Mouse (Mus musculus): Measurements from ENCODE around the gene Vopp1. TPM values are rescaled to one million over a fixed set of nuclear protein-coding genes. Genes with fewer than 3 reads are reported as not detected.
A peak's percentile ranks its signal among the peaks of the same experiment; 100 is the strongest.

Vopp1 gene
- total and polyA plus RNA-seq, 3 experiments: 0.10 TPM; not detected in 2

- H3K4me1 ChIP-seq (ENCODE audit: control insufficient read depth in 1 of 2, insufficient read depth in 2 of 2): peaks cover 0 to 2% of the 10 kb centered on the region in 2 experiments; a peak in 2 of 4 replicates
- no peaks in the 10 kb centered on the region for H3K36me3 ChIP-seq (replicated peaks in 1 of 2; ENCODE audit: control insufficient read depth in 1 of 2, insufficient read depth in 1 of 2, low read length in 1 of 2)
- dilution Hi-C loops (cut with MboI; ENCODE audit: extremely low pct_ligation_motif_present, extremely low pct_unique_long_range_greater_than_20kb, low sequenced_read_pairs): no loop called here
Observed at GRCm38 (mm10) chr6:57744974-57745747, 79.8 kb downstream of the Vopp1 start.

GRCm38 (mm10) chr6:57744123-57744522 lies 80.8 kb downstream of the Vopp1 start:
- Histone ChIP-seq H3K27me3 (replicated peaks) (no peaks in the 10 kb centered on the region), H3K4me3 (replicated peaks in 1 of 3; ENCODE audit: low read depth in 2 of 3, low read length in 2 of 3, poor library complexity in 1 of 3) (no peak overlapping the region), H3K36me3 (replicated peaks in 1 of 2; ENCODE audit: control insufficient read depth in 1 of 2, insufficient read depth in 1 of 2, low read length in 1 of 2) (peaks cover 0 to 2% of the 10 kb centered on the region in 2 experiments), H3K4me2 (ENCODE audit: insufficient read depth, low read depth, poor library complexity, severe bottlenecking) (no peak overlapping the region), H3K9me3 (replicated peaks; ENCODE audit: low read length) (no peaks in the 10 kb centered on the region), H3K79me2 (replicated peaks; ENCODE audit: control insufficient read depth, extremely low read depth, insufficient read depth, poor library complexity, severe bottlenecking) (no peaks in the 10 kb centered on the region), H3K27ac (ENCODE audit: insufficient read depth, low read depth) (no peak overlapping the region), H3K4me1 (ENCODE audit: control insufficient read depth in 1 of 2, insufficient read depth in 2 of 2) (no peaks in the 10 kb centered on the region; a peak in 1 of 4 replicates), H3K9ac (ENCODE audit: insufficient read depth, low read depth) (no peak overlapping the region)
- dilution Hi-C loops (cut with MboI; ENCODE audit: extremely low pct_ligation_motif_present, extremely low pct_unique_long_range_greater_than_20kb, low sequenced_read_pairs) (no loop called here), in situ Hi-C loops (cut with MboI; ENCODE audit: low pct_ligation_motif_present, low pct_unique_long_range_greater_than_20kb, low sequenced_read_pairs) (no loop called here)
- DNase-seq (ENCODE audit: extremely low read depth): no peak
- TF ChIP-seq JUND (conservative IDR thresholded peaks at IDR 0.05; ENCODE audit: low read depth, low read length): no peak
- no peak for TF ChIP-seq USF1 (IDR thresholded peaks at IDR 0.05; ENCODE audit: low read depth, low read length)
- no peak for TF ChIP-seq TBP (conservative IDR thresholded peaks at IDR 0.05; ENCODE audit: low read depth, low read length)

More at GRCm38 (mm10) chr6:57744974-57745747, 79.8 kb downstream of the Vopp1 start:
- Histone ChIP-seq H3K27me3 (replicated peaks) (no peaks in the 10 kb centered on the region), H3K9me3 (replicated peaks; ENCODE audit: low read length) (no peaks in the 10 kb centered on the region), H3K27ac (ENCODE audit: insufficient read depth, low read depth) (no peak overlapping the region), H3K4me3 (replicated peaks in 1 of 3; ENCODE audit: low read depth in 2 of 3, low read length in 2 of 3, poor library complexity in 1 of 3) (no peak overlapping the region), H3K79me2 (replicated peaks; ENCODE audit: control insufficient read depth, extremely low read depth, insufficient read depth, poor library complexity, severe bottlenecking) (no peaks in the 10 kb centered on the region), H3K4me2 (ENCODE audit: insufficient read depth, low read depth, poor library complexity, severe bottlenecking) (no peak overlapping the region), H3K9ac (ENCODE audit: insufficient read depth, low read depth) (no peak overlapping the region)
- no peak for TF ChIP-seq RCOR1 (conservative IDR thresholded peaks at IDR 0.05; ENCODE audit: low read depth, low read length)
- TF ChIP-seq BHLHE40 (IDR thresholded peaks at IDR 0.05; ENCODE audit: low read depth, low read length): no peak
- TF ChIP-seq CHD2 (IDR thresholded peaks at IDR 0.05; ENCODE audit: low read length): no peak
- TF ChIP-seq JUN (IDR thresholded peaks at IDR 0.05; ENCODE audit: insufficient read depth, low read depth, low read length): no peak
- TF ChIP-seq CTCF (conservative IDR thresholded peaks at IDR 0.05 in 1 of 2, IDR thresholded peaks at IDR 0.05 in 1 of 2; ENCODE audit: low read depth in 2 of 2, low read length in 2 of 2): no peak
- TF ChIP-seq MAZ (IDR thresholded peaks at IDR 0.05; ENCODE audit: low read depth, low read length): no peak
- no peak for TF ChIP-seq ETS1 (conservative IDR thresholded peaks at IDR 0.05; ENCODE audit: low read depth, low read length)
- no peak for TF ChIP-seq EP300 (IDR thresholded peaks at IDR 0.05; ENCODE audit: low read length)
- TF ChIP-seq SIN3A (IDR thresholded peaks at IDR 0.05; ENCODE audit: low read length): no peak
- in situ Hi-C loops (cut with MboI; ENCODE audit: low pct_ligation_motif_present, low pct_unique_long_range_greater_than_20kb, low sequenced_read_pairs): no loop called here
- DNase-seq (ENCODE audit: extremely low read depth): no peak

DNA sequence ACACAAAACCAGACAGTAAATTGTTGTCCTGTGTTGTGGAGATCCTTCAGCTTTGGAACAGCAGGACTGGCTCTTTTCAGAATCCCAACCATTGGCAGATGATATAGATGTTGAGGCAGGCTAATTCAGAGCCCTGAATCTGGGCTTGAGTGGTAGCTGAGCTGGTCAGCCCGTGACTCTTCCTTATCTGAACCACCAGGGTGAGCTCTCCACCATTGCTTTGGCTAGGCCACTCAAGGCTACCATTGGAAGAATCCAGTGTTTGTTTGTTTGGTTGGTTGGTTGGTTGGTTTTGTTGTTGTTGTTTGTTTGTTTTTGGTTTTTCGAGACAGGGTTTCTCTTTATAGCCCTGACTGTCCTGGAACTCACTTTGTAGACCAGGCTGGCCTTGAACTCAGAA lies 81.6 kb downstream of the Vopp1 start:
- H3K4me1 ChIP-seq (ENCODE audit: control insufficient read depth in 1 of 2, insufficient read depth in 2 of 2): no peaks in the 10 kb centered on the region; a peak in 1 of 4 replicates
- in situ Hi-C loops (cut with MboI; ENCODE audit: low pct_ligation_motif_present, low pct_unique_long_range_greater_than_20kb, low sequenced_read_pairs): no loop called here

More for the DNA sequence above, 81.6 kb downstream of the Vopp1 start:
- TF ChIP-seq EP300 (IDR thresholded peaks at IDR 0.05; ENCODE audit: low read length): no peak
- TF ChIP-seq RAD21 (IDR thresholded peaks at IDR 0.05; ENCODE audit: low read depth, low read length): peak; percentile 64
- peak in 1 of 2 experiments; percentile 60; a peak in 2 of 4 replicates for TF ChIP-seq CTCF (conservative IDR thresholded peaks at IDR 0.05 in 1 of 2, IDR thresholded peaks at IDR 0.05 in 1 of 2; ENCODE audit: low read depth in 2 of 2, low read length in 2 of 2)
- TF ChIP-seq SMC3 (IDR thresholded peaks at IDR 0.05; ENCODE audit: low read depth, low read length): peak; percentile 61
- no peak for TF ChIP-seq MAFK (IDR thresholded peaks at IDR 0.05; ENCODE audit: insufficient replicate concordance, low read length)
- DNase-seq (ENCODE audit: extremely low read depth): peak; percentile 23
- H3K27me3 ChIP-seq (replicated peaks): no peaks in the 10 kb centered on the region
- H3K9me3 ChIP-seq (replicated peaks; ENCODE audit: low read length): no peaks in the 10 kb centered on the region
- H3K4me3 ChIP-seq (replicated peaks in 1 of 3; ENCODE audit: low read depth in 2 of 3, low read length in 2 of 3, poor library complexity in 1 of 3): no peak overlapping the region
- dilution Hi-C loops (cut with MboI; ENCODE audit: extremely low pct_ligation_motif_present, extremely low pct_unique_long_range_greater_than_20kb, low sequenced_read_pairs): no loop called here
- no peak overlapping the region for H3K4me2 ChIP-seq (ENCODE audit: insufficient read depth, low read depth, poor library complexity, severe bottlenecking)
- H3K79me2 ChIP-seq (replicated peaks; ENCODE audit: control insufficient read depth, extremely low read depth, insufficient read depth, poor library complexity, severe bottlenecking): no peaks in the 10 kb centered on the region
- H3K36me3 ChIP-seq (replicated peaks in 1 of 2; ENCODE audit: control insufficient read depth in 1 of 2, insufficient read depth in 1 of 2, low read length in 1 of 2): peaks cover 0 to 3% of the 10 kb centered on the region in 2 experiments
- H3K9ac ChIP-seq (ENCODE audit: insufficient read depth, low read depth): no peak overlapping the region
- H3K27ac ChIP-seq (ENCODE audit: insufficient read depth, low read depth): no peak overlapping the region

Measured in CH12.LX (cell line).